Mouse (Mus musculus): ENCODE data around the gene Cyp2d22.

DNA sequence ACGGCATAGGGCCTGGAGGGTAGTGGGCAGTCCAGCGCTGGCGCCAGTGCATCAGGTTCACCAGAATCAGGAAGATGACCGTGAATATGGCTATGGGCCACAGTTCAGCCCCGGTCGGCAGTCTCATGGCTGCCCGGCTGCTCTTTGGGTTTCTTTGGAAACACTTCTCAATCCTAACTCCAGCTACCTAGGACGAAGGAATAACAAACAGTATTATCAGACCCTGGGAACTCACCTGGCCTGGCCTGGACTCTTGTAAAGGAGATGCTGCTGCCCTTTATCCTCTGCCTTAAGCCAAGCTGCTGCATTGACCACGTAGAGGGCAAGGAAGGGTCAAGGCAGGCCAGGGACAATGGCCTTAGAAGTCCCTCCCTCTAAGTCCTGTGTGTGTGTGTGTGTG, 4.2 kb downstream of the Cyp2d22 start:
- TF ChIP-seq CTCF (IDR thresholded peaks at IDR 0.05; ENCODE audit: low read depth) = no peak
- TF ChIP-seq EP300 (optimal IDR thresholded peaks at IDR 0.05) = no peak
